Mouse (Mus musculus) midbrain, embryonic 16.5 days (tissue): ENCODE data around the gene Frmpd4. TPM values are rescaled to one million over a fixed set of nuclear protein-coding genes. Genes with fewer than 3 reads are reported as not detected.

Experiments used
- ATAC-seq: fragments of 200-750 bp; cut with Nextera tagmentation; 2 replicates; pipeline ENCODE4 v1.8.0; 2017; ENCODE audit warnings: moderate TSS enrichment
- H3K27ac ChIP-seq: fragments of 300-500 bp; sonication (generic); 2 replicates; pipeline ENCODE4 v1.5.1; 2014; ENCODE audit warnings: mild to moderate bottlenecking, low read length, mixed read lengths
- H3K27me3 ChIP-seq: fragments of 300-500 bp; sonication (generic); 2 replicates; pipeline ENCODE4 v1.6.1; 2014; ENCODE audit warnings: low read depth, low read length, mixed read lengths; ENCODE audit not compliant: control insufficient read depth, insufficient read depth
- H3K36me3 ChIP-seq: fragments of 300-500 bp; sonication (generic); 2 replicates; pipeline ENCODE4 v1.6.1; 2014; ENCODE audit warnings: mild to moderate bottlenecking, low read length, moderate library complexity, mixed read lengths; ENCODE audit not compliant: control insufficient read depth, insufficient read depth
- H3K4me1 ChIP-seq: fragments of 300-500 bp; sonication (generic); 2 replicates; pipeline ENCODE4 v1.6.1; 2014; ENCODE audit warnings: mild to moderate bottlenecking, low read length, mixed read lengths; ENCODE audit not compliant: control insufficient read depth, insufficient read depth
- H3K4me2 ChIP-seq: fragments of 300-500 bp; sonication (generic); 2 replicates; pipeline ENCODE4 v1.6.1; 2014; ENCODE audit warnings: mild to moderate bottlenecking, low read length, mixed read lengths
- H3K4me3 ChIP-seq: fragments of 300-500 bp; sonication (generic); 2 replicates; pipeline ENCODE4 v1.5.1; 2014; ENCODE audit warnings: low read depth, mild to moderate bottlenecking, low read length, moderate library complexity, mixed read lengths
- H3K9ac ChIP-seq: fragments of 300-500 bp; sonication (generic); 2 replicates; pipeline ENCODE4 v1.6.1; 2014; ENCODE audit warnings: low read depth, low read length, mixed read lengths
- H3K9me3 ChIP-seq: fragments of 300-500 bp; sonication (generic); replicated peaks from 2 replicates; pipeline ENCODE4 v1.6.1; 2014; ENCODE audit warnings: mild to moderate bottlenecking, low read length, mixed read lengths; ENCODE audit not compliant: control insufficient read depth, poor library complexity, severe bottlenecking
- WGBS: fragments of 180-500 bp; shearing (Covaris S2); extraction: QIAGEN DNeasy Blood & Tissue Kit; methylation state at CpG from one replicate; pipeline ENCODE4 v1.1.7; 2014; 5-methylcytosine and 5-hydroxymethylcytosine counted together
- polyA plus RNA-seq: library from polyadenylated mRNA; unstranded; fragments of >200 nt; fragmentation: Nextera tagmentation; extraction: Ambion mirVana; gene quantifications from 2 replicates; pipeline ENCODE4 v1.2.1, GENCODE M21; 2015

The Frmpd4 gene
- polyA plus RNA-seq, 1 experiment from 2014 or later: 2.1 TPM

DNA sequence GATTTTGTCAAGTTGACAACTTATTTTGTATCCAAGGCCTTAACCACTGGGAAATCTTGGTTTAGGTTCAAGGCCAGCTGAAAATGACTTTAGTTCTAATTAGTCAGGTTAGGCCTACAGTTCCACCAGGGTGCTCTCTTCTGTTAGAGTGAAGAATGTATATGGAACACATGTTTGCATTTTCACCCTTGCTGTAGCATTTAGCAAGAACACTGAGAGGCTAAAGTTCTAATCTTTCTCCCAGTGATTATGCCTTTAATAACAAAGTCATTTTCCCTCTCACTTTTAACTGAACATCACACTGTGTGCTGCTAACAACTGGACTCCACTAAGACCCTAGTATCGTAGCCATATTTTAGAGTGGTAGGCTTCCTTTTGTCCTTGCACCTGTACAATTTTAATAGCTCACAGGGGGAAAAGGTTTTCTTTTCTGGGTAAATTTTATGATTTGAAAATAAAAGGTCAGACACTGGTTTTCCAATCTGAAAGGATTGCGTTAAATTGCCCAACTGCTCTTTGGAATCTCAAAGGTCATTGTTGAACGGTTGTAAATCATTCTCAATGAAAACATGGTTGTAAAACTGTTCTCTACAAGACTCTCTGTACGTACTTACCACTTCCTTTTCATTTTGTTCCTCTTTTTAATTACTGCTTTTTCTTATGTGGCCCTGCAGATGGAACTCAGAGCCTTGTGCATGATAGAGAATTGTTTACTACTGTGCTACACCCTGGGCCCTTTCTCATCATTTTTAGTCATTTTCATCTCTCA lies 1093.4 kb downstream of the Frmpd4 start:
- Histone ChIP-seq H3K4me3 (no peak overlapping the region), H3K9ac (no peak overlapping the region), H3K9me3 (no peaks in the 10 kb centered on the region), H3K27ac (no peak overlapping the region), H3K4me1 (no peaks in the 10 kb centered on the region), H3K36me3 (no peaks in the 10 kb centered on the region), H3K4me2 (no peak overlapping the region), H3K27me3 (peaks cover 3% of the 10 kb centered on the region)
- 79% methylated on average over 4 of the region's 4 CpGs for WGBS
- no peak for ATAC-seq

DNA sequence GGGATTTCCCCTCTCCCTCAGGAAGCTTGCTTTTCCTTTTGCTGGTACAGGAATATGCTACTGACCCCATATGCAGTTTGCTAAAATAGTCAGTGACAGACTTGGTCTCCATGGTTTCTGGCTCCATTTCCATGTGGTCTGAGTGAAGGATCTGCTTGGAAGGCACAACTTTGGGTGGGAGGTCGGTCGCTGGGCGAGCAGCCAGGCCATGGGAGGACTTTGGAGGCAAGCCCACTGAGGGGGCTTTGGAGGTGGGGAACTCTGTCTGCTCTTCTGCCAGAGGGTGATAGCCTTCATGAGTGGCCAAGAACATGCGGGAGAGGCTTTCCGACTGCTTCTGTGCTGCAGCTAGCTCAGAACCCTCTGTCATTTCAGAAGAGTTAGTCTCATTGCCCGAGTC lies 1099.4 kb downstream of the Frmpd4 start:
- Histone ChIP-seq H3K27ac (no peak overlapping the region), H3K9me3 (no peaks in the 10 kb centered on the region), H3K27me3 (no peaks in the 10 kb centered on the region; the same call in 1 of the 2 replicates), H3K4me1 (no peaks in the 10 kb centered on the region), H3K4me2 (no peak overlapping the region), H3K9ac (no peak overlapping the region), H3K4me3 (no peak overlapping the region), H3K36me3 (no peaks in the 10 kb centered on the region)
- 88% methylated on average over 6 of the region's 6 CpGs for WGBS
- no peak for ATAC-seq

DNA sequence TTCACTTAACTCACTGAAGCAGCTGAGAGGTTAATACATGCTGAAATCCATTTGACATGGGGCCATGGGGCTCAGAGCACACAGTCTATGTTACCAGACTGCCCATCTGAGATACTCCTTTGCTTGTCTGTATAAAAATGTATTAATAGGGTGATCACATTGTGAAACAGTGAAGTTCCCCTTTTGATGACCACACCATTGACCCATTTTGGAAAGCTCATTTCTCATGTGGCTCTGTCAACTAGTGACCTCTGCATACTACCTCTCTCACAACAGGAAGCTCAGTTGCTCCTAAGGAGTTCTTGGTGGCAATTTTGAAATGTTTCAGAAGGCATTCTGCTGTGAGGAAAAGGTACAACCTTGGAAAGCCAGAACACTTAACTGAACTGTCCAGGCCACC lies 1142.1 kb downstream of the Frmpd4 start:
- Histone ChIP-seq H3K4me3 (no peak overlapping the region), H3K4me1 (no peaks in the 10 kb centered on the region), H3K36me3 (no peaks in the 10 kb centered on the region), H3K9ac (no peak overlapping the region), H3K27me3 (no peaks in the 10 kb centered on the region), H3K9me3 (no peaks in the 10 kb centered on the region), H3K27ac (no peak overlapping the region), H3K4me2 (no peak overlapping the region)
- no peak for ATAC-seq

DNA sequence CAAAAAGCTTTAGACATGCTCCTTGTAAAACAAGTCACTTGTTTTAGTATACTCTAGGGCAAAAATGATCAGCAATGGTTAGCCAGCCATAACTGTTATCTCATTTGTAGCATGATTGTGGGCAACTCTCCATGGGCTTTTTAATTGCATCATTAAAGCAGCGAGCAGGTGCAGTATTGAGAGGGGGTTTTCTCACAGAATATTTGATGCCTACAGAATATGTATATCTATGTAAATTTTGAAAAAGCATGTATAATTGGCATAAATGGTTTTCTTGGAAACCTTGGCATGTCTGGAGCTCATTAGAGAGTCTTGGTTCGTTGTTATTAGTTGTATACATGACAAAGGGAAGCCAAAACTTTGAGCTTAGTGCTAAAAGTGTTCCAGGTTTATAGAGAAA lies 1143.1 kb downstream of the Frmpd4 start:
- Histone ChIP-seq H3K36me3 (no peaks in the 10 kb centered on the region), H3K27ac (no peak overlapping the region), H3K9me3 (no peaks in the 10 kb centered on the region), H3K4me3 (no peak overlapping the region), H3K4me1 (no peaks in the 10 kb centered on the region), H3K27me3 (no peaks in the 10 kb centered on the region), H3K4me2 (no peak overlapping the region), H3K9ac (no peak overlapping the region)
- WGBS: 52% methylated on average over 2 of the region's 2 CpGs
- no peak for ATAC-seq

Other genes starting within 250 kb of the Frmpd4 start
- 16.0 and 16.2 TPM in 2 replicates for gene Msl3, start 96.7 kb upstream of the Frmpd4 start, polyA plus RNA-seq
- gene Arhgap6, start 217.9 kb upstream of the Frmpd4 start, polyA plus RNA-seq: 0.83 and 0.85 TPM in 2 replicates